Mouse (Mus musculus): ENCODE measurements around the gene Akr1c14. TPM values are rescaled to one million over a fixed set of nuclear protein-coding genes. Genes with fewer than 3 reads are reported as not detected.
A peak's percentile ranks its signal among the peaks of the same experiment; 100 is the strongest.

Gene Akr1c14
- 0.46 and 0.65 TPM in 2 replicates for polyA plus RNA-seq (2014; fragmentation: Nextera tagmentation; extraction: Ambion mirVana)

DNA sequence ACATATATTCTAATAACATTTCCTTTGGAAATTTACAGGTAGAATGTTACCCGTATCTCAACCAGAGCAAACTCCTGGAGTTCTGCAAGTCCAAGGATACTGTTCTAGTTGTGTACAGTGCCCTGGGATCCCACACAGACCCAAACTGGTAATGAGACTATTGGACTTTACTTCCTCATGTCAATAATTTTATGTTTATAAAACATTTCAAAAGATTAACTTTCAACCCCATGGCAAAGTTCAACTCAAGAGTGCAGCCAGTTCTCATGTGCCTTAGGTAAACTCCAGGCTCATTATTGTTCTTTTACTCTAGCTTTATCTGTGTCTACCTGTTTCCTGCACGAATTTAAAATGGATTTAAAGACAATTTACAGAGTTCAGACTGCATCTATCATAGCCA lies at the start of gene Akr1c14:
Gene Akr1c14 (plus strand): TSS at position 293 of the 400 bp plus-strand sequence.
- 67% methylated on average over 2 of the region's 2 CpGs for WGBS

DNA sequence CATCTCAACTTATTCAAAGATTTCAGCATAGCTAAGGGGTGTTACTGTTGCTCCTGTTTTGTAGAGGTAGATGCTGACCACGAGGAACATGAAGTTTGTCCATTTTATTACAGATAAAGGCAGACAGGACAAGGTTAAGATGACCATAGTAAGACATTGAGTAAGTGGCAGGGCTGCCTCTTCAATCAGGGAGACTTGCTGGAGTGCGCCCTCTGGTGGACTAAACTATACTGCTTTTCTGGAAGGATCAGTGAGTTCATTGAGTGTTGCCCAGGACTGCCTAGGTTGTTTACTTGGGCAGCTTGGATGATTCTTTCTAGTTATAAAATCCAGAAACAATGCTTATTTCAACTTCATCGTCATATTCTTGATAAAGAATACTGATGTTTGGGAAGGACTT lies 47.1 kb upstream of the Akr1c14 start:
- WGBS: 10% methylated on average over 3 of the region's 3 CpGs
- Histone ChIP-seq H3K4me1 (ENCODE audit: control insufficient read depth, insufficient read depth, low read length) (no peaks in the 10 kb centered on the region), H3K9ac (ENCODE audit: low read length) (no peak overlapping the region), H3K27ac (ENCODE audit: low read depth, low read length) (no peak overlapping the region), H3K4me2 (ENCODE audit: low read depth) (no peak overlapping the region), H3K27me3 (ENCODE audit: control insufficient read depth, insufficient read depth, low read length) (no peaks in the 10 kb centered on the region), H3K4me3 (ENCODE audit: low read depth, low read length) (no peak overlapping the region), H3K9me3 (ENCODE audit: control insufficient read depth, low read length) (no peaks in the 10 kb centered on the region), H3K36me3 (ENCODE audit: control insufficient read depth, insufficient read depth, low read length) (no peaks in the 10 kb centered on the region)
- DNase-seq (ENCODE audit: low spot score) (peak; percentile 48), ATAC-seq (ENCODE audit: insufficient read depth, low FRiP score, low TSS enrichment) (peak; percentile 85; the same call in 1 of the 2 replicates)

More for the DNA sequence above, at the start of gene Akr1c14:
- H3K4me1 ChIP-seq (ENCODE audit: control insufficient read depth, insufficient read depth, low read length): no peaks in the 10 kb centered on the region
- H3K9ac ChIP-seq (ENCODE audit: low read length): no peak within 1 kb of the TSS
- H3K36me3 ChIP-seq (ENCODE audit: control insufficient read depth, insufficient read depth, low read length): no peaks in the 10 kb centered on the region
- no peak within 1 kb of the TSS for H3K4me2 ChIP-seq (ENCODE audit: low read depth)
- H3K9me3 ChIP-seq (ENCODE audit: control insufficient read depth, low read length): no peaks in the 10 kb centered on the region
- no peak within 1 kb of the TSS for H3K27ac ChIP-seq (ENCODE audit: low read depth, low read length)
- no peak for DNase-seq (ENCODE audit: low spot score)
- H3K4me3 ChIP-seq (ENCODE audit: low read depth, low read length): no peak within 1 kb of the TSS
- H3K27me3 ChIP-seq (ENCODE audit: control insufficient read depth, insufficient read depth, low read length): no peaks in the 10 kb centered on the region
- ATAC-seq (ENCODE audit: insufficient read depth, low FRiP score, low TSS enrichment): no peak

DNA sequence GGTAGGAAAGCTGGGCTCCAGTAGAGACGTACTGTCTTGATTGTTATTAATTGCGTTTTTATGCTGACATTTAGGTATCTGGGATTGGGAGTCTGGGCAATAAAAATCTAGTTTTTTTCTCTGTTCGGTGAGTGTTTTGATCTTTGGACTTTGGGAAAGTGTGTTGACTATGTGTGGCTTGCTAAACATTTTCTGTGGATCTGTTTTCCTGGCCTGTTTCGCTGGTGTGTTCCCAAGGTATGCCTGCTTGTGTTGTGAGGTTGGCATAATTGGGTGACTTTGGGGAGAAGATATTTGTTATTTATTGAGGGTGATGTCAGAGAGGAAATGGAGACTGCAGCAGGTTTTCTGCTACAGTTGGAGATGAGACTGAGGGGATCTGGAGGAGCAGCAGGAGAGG lies 38.0 kb upstream of the Akr1c14 start:
- ATAC-seq (ENCODE audit: insufficient read depth, low FRiP score, low TSS enrichment): no peak
- Histone ChIP-seq H3K9me3 (ENCODE audit: control insufficient read depth, low read length) (no peaks in the 10 kb centered on the region), H3K36me3 (ENCODE audit: control insufficient read depth, insufficient read depth, low read length) (no peaks in the 10 kb centered on the region), H3K4me3 (ENCODE audit: low read depth, low read length) (no peak overlapping the region), H3K9ac (ENCODE audit: low read length) (no peak overlapping the region), H3K4me2 (ENCODE audit: low read depth) (no peak overlapping the region), H3K27ac (ENCODE audit: low read depth, low read length) (no peak overlapping the region), H3K27me3 (ENCODE audit: control insufficient read depth, insufficient read depth, low read length) (no peaks in the 10 kb centered on the region), H3K4me1 (ENCODE audit: control insufficient read depth, insufficient read depth, low read length) (no peaks in the 10 kb centered on the region)
- 84% methylated on average over 4 of the region's 4 CpGs for WGBS
- DNase-seq (ENCODE audit: low spot score): no peak

DNA sequence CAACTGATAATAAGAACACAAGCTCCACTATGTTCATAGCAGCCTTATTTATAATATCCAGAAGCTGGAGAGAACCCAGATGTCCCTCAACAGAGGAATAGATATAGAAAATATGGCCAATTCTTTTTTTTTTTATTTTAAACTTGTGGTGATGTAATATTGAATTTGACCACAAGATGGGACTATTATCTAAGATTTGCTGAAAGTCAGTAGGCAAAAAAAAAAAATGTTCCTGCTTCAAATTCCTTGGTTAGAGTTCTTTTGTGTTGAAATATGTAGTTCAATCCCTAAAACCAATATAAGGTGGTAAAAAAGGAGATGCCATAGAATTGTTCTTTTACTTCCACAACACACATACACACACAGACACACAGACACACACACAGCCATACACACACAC lies 35.0 kb upstream of the Akr1c14 start:
- Histone ChIP-seq H3K4me2 (ENCODE audit: low read depth) (no peak overlapping the region), H3K27ac (ENCODE audit: low read depth, low read length) (no peak overlapping the region), H3K9me3 (ENCODE audit: control insufficient read depth, low read length) (no peaks in the 10 kb centered on the region), H3K9ac (ENCODE audit: low read length) (no peak overlapping the region), H3K4me3 (ENCODE audit: low read depth, low read length) (no peak overlapping the region), H3K4me1 (ENCODE audit: control insufficient read depth, insufficient read depth, low read length) (no peaks in the 10 kb centered on the region), H3K36me3 (ENCODE audit: control insufficient read depth, insufficient read depth, low read length) (no peaks in the 10 kb centered on the region), H3K27me3 (ENCODE audit: control insufficient read depth, insufficient read depth, low read length) (no peaks in the 10 kb centered on the region)
- no peak for ATAC-seq (ENCODE audit: insufficient read depth, low FRiP score, low TSS enrichment)
- no peak for DNase-seq (ENCODE audit: low spot score)

DNA sequence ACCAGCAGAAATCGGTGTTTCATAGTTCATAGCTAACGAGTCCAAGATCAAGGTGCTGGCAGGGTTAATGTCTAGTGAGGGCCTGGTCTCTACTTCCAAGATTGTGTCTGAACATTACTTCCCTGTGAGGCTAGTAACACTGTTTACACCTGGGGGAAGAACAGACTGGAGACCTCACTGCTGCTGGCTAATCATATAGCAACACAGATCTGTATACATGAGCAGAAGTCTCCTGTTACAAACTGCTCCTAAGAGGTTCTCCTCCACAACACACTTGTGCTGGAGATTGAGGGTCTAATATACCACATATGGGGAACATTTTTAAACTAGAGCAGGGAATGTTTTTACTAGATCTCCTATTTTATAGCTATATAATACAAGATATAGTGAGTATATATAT lies 18.9 kb upstream of the Akr1c14 start:
- H3K36me3 ChIP-seq (ENCODE audit: control insufficient read depth, insufficient read depth, low read length): no peaks in the 10 kb centered on the region
- ATAC-seq (ENCODE audit: insufficient read depth, low FRiP score, low TSS enrichment) (no peak), DNase-seq (ENCODE audit: low spot score) (no peak)
- no peak overlapping the region for H3K4me2 ChIP-seq (ENCODE audit: low read depth)
- H3K4me1 ChIP-seq (ENCODE audit: control insufficient read depth, insufficient read depth, low read length): no peaks in the 10 kb centered on the region
- no peak overlapping the region for H3K9ac ChIP-seq (ENCODE audit: low read length)
- no peak overlapping the region for H3K4me3 ChIP-seq (ENCODE audit: low read depth, low read length)
- no peaks in the 10 kb centered on the region for H3K9me3 ChIP-seq (ENCODE audit: control insufficient read depth, low read length)
- WGBS: 89% methylated on average over 2 of the region's 2 CpGs
- no peaks in the 10 kb centered on the region for H3K27me3 ChIP-seq (ENCODE audit: control insufficient read depth, insufficient read depth, low read length)
- H3K27ac ChIP-seq (ENCODE audit: low read depth, low read length): no peak overlapping the region

DNA sequence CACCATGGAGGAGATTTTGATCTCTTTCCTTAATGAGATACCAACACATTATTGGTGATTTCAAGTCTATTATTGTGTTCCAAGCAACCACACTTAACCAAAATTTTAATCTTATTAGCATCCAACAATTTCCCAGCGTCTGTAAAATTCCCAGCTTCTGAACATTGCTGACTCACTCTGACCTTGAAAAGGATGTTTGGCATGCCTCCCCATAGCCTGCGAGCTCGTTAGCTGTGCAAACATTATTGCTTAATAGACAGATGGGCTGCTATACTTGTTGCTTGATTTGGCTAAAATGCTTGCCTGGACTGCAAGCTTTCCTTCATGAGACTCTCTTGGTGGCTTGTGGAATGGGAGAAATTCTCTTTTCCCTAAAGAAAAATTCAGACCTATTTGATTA lies 16.3 kb upstream of the Akr1c14 start:
- DNase-seq (ENCODE audit: low spot score) (no peak), ATAC-seq (ENCODE audit: insufficient read depth, low FRiP score, low TSS enrichment) (no peak)
- no peaks in the 10 kb centered on the region for H3K27me3 ChIP-seq (ENCODE audit: control insufficient read depth, insufficient read depth, low read length)
- 85% methylated on average over 3 of the region's 3 CpGs for WGBS
- H3K36me3 ChIP-seq (ENCODE audit: control insufficient read depth, insufficient read depth, low read length): no peaks in the 10 kb centered on the region
- H3K4me1 ChIP-seq (ENCODE audit: control insufficient read depth, insufficient read depth, low read length): no peaks in the 10 kb centered on the region
- no peak overlapping the region for H3K4me3 ChIP-seq (ENCODE audit: low read depth, low read length)
- H3K9me3 ChIP-seq (ENCODE audit: control insufficient read depth, low read length): no peaks in the 10 kb centered on the region
- no peak overlapping the region for H3K9ac ChIP-seq (ENCODE audit: low read length)
- no peak overlapping the region for H3K4me2 ChIP-seq (ENCODE audit: low read depth)
- no peak overlapping the region for H3K27ac ChIP-seq (ENCODE audit: low read depth, low read length)

DNA sequence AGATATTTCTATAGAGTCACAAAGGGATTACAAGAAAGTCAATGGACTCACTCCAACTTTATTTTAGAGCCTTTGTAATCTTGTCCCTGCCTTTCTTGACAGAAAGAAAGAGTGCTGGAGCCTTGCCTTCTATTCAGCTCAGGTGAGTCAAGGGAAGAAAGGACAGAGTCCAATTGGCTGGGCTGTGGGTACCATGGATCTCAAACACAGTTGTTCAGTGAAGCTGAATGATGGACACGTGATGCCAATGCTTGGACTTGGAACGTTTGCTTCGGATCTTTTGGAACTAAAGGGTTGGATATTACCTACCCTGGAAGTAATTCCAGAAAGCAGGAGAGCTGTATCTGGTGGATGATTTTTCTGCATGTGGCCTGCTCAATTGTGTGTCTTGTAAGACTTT lies 13.8 kb upstream of the Akr1c14 start:
- no peaks in the 10 kb centered on the region for H3K36me3 ChIP-seq (ENCODE audit: control insufficient read depth, insufficient read depth, low read length)
- no peak overlapping the region for H3K4me2 ChIP-seq (ENCODE audit: low read depth)
- no peak overlapping the region for H3K27ac ChIP-seq (ENCODE audit: low read depth, low read length)
- WGBS: 83% methylated on average over 3 of the region's 3 CpGs
- no peaks in the 10 kb centered on the region for H3K9me3 ChIP-seq (ENCODE audit: control insufficient read depth, low read length)
- no peak overlapping the region for H3K9ac ChIP-seq (ENCODE audit: low read length)
- H3K4me1 ChIP-seq (ENCODE audit: control insufficient read depth, insufficient read depth, low read length): no peaks in the 10 kb centered on the region
- no peaks in the 10 kb centered on the region for H3K27me3 ChIP-seq (ENCODE audit: control insufficient read depth, insufficient read depth, low read length)
- ATAC-seq (ENCODE audit: insufficient read depth, low FRiP score, low TSS enrichment): no peak
- H3K4me3 ChIP-seq (ENCODE audit: low read depth, low read length): no peak overlapping the region
- DNase-seq (ENCODE audit: low spot score): no peak

DNA sequence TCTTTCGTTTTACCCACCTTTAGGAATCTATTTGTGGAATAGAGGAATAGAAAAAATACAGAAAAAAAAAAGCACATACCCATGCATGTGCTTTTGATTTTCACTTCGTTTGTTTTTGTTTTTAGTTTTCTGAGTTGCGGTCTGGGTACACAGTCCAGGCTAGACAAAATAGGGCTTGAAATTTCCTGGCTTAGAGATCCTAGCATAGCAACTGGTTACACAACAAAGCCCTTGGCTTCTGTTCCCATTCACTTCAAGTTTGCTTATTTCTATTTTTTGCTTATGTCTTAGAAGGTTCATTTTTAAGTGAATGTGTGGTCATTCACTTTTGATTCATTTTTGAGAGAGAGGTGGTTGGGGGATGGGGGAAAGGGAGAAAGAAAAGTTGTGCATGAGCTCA lies 2.7 kb upstream of the Akr1c14 start:
- 87% methylated on average over 3 of the region's 3 CpGs for WGBS
- Histone ChIP-seq H3K4me3 (ENCODE audit: low read depth, low read length) (no peak overlapping the region), H3K9ac (ENCODE audit: low read length) (no peak overlapping the region), H3K4me2 (ENCODE audit: low read depth) (no peak overlapping the region), H3K27me3 (ENCODE audit: control insufficient read depth, insufficient read depth, low read length) (no peaks in the 10 kb centered on the region), H3K36me3 (ENCODE audit: control insufficient read depth, insufficient read depth, low read length) (no peaks in the 10 kb centered on the region), H3K9me3 (ENCODE audit: control insufficient read depth, low read length) (no peaks in the 10 kb centered on the region), H3K27ac (ENCODE audit: low read depth, low read length) (no peak overlapping the region), H3K4me1 (ENCODE audit: control insufficient read depth, insufficient read depth, low read length) (no peaks in the 10 kb centered on the region)
- no peak for ATAC-seq (ENCODE audit: insufficient read depth, low FRiP score, low TSS enrichment)
- no peak for DNase-seq (ENCODE audit: low spot score)

DNA sequence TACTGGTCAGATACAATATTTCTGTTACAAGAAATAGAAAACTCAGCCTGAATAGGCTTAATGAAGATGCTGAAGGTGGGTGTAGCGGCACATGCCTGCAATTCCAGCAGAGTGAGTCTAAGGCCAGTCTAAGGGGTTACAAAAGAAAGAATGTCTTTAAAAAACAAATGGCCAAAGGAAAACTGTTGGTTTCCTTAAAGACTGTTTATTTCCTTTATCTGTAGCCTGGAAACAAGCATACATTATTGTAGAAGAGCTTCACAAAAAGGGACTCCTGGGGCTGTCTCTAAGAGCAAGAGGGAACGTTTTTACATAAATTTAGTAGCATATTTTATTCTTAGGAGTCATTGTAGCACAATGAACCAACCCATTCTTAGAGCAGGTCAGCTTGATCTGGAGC lies 2.0 kb upstream of the Akr1c14 start:
- H3K4me1 ChIP-seq (ENCODE audit: control insufficient read depth, insufficient read depth, low read length): no peaks in the 10 kb centered on the region
- ATAC-seq (ENCODE audit: insufficient read depth, low FRiP score, low TSS enrichment): no peak
- H3K27me3 ChIP-seq (ENCODE audit: control insufficient read depth, insufficient read depth, low read length): no peaks in the 10 kb centered on the region
- WGBS: 57% methylated on average over 2 of the region's 2 CpGs
- no peaks in the 10 kb centered on the region for H3K9me3 ChIP-seq (ENCODE audit: control insufficient read depth, low read length)
- H3K4me2 ChIP-seq (ENCODE audit: low read depth): no peak overlapping the region
- no peaks in the 10 kb centered on the region for H3K36me3 ChIP-seq (ENCODE audit: control insufficient read depth, insufficient read depth, low read length)
- no peak for DNase-seq (ENCODE audit: low spot score)
- H3K4me3 ChIP-seq (ENCODE audit: low read depth, low read length): no peak overlapping the region
- no peak overlapping the region for H3K27ac ChIP-seq (ENCODE audit: low read depth, low read length)
- no peak overlapping the region for H3K9ac ChIP-seq (ENCODE audit: low read length)

Measured in neural tube, embryonic 11.5 days (tissue).